Mouse (Mus musculus): ENCODE measurements around the gene Sympk. TPM values are rescaled to one million over a fixed set of nuclear protein-coding genes. Genes with fewer than 3 reads are reported as not detected.

The Sympk gene
- polyA plus RNA-seq, 1 experiment: 348 TPM

- no peak for TF ChIP-seq GATA1 (IDR thresholded peaks at IDR 0.05; ENCODE audit: low read length)
These were observed 21.2 kb upstream of the Sympk start for GRCm38 (mm10) chr7:19002848-19003498.

- TF ChIP-seq GATA1 (IDR thresholded peaks at IDR 0.05; ENCODE audit: low read length): no peak
These were observed 20.1 kb upstream of the Sympk start, which contains the start of gene Irf2bp1 for GRCm38 (mm10) chr7:19003902-19004630. Gene Irf2bp1 (plus strand): TSS chr7:19004044.

- no peak for TF ChIP-seq GATA1 (IDR thresholded peaks at IDR 0.05; ENCODE audit: low read length)
These were observed 19.5 kb upstream of the Sympk start for GRCm38 (mm10) chr7:19004631-19005079.

- no peak for TF ChIP-seq GATA1 (IDR thresholded peaks at IDR 0.05; ENCODE audit: low read length)
These were observed 18.6 kb upstream of the Sympk start for GRCm38 (mm10) chr7:19005417-19006121.

GRCm38 (mm10) chr7:19006476-19006875, 17.7 kb upstream of the Sympk start:
- no peak for TF ChIP-seq GATA1 (IDR thresholded peaks at IDR 0.05; ENCODE audit: low read length)

GRCm38 (mm10) chr7:19007026-19007977, 16.9 kb upstream of the Sympk start:
- no peak for TF ChIP-seq GATA1 (IDR thresholded peaks at IDR 0.05; ENCODE audit: low read length)

GRCm38 (mm10) chr7:19010581-19010980, 13.6 kb upstream of the Sympk start:
- TF ChIP-seq GATA1 (IDR thresholded peaks at IDR 0.05; ENCODE audit: low read length): no peak

- no peak for TF ChIP-seq GATA1 (IDR thresholded peaks at IDR 0.05; ENCODE audit: low read length)
These were observed 12.1 kb upstream of the Sympk start for GRCm38 (mm10) chr7:19012025-19012621.

GRCm38 (mm10) chr7:19012882-19013281, 11.3 kb upstream of the Sympk start:
- no peak for TF ChIP-seq GATA1 (IDR thresholded peaks at IDR 0.05; ENCODE audit: low read length)

- TF ChIP-seq GATA1 (IDR thresholded peaks at IDR 0.05; ENCODE audit: low read length): no peak
These were observed 9.7 kb upstream of the Sympk start for GRCm38 (mm10) chr7:19014452-19014851.

GRCm38 (mm10) chr7:19016042-19016441, 8.1 kb upstream of the Sympk start:
- no peak for TF ChIP-seq GATA1 (IDR thresholded peaks at IDR 0.05; ENCODE audit: low read length)

- TF ChIP-seq GATA1 (IDR thresholded peaks at IDR 0.05; ENCODE audit: low read length): no peak
These were observed 6.3 kb upstream of the Sympk start for GRCm38 (mm10) chr7:19017909-19018308.

- no peak for TF ChIP-seq GATA1 (IDR thresholded peaks at IDR 0.05; ENCODE audit: low read length)
These were observed 3.1 kb upstream of the Sympk start for GRCm38 (mm10) chr7:19021048-19021447.

GRCm38 (mm10) chr7:19022189-19022958, 1.8 kb upstream of the Sympk start:
- no peak for TF ChIP-seq GATA1 (IDR thresholded peaks at IDR 0.05; ENCODE audit: low read length)
